Mouse (Mus musculus) large intestine, adult 2 months (tissue): ENCODE results near the gene Rab11fip5. TPM values are rescaled to one million over a fixed set of nuclear protein-coding genes. Genes with fewer than 3 reads are reported as not detected.

Source experiments
- DNase-seq: peaks from one replicate; pipeline ENCODE4 v3.0.0-alpha.2; 2012; ENCODE audit warnings: low read depth, low spot score
- WGBS: fragments of 180-500 bp; shearing (Covaris S2); methylation state at CpG from one replicate; pipeline ENCODE4 v1.1.7; 2018; 5-methylcytosine and 5-hydroxymethylcytosine counted together
- polyA plus RNA-seq: library from polyadenylated mRNA; depleted of rRNA; stranded (reverse); fragments of >200 nt; gene quantifications from 2 replicates; pipeline ENCODE4 v1.2.3, GENCODE M21; 2012

Gene Rab11fip5
- polyA plus RNA-seq, 1 experiment: 3.3 TPM

GRCm38 (mm10) chr6:85331221-85331735, 43.2 kb downstream of the Rab11fip5 start:
- WGBS: 15% methylated on average over 6 of the region's 6 CpGs

GRCm38 (mm10) chr6:85329666-85330185, 44.7 kb downstream of the Rab11fip5 start:
- WGBS: 43% methylated on average over 4 of the region's 4 CpGs
- DNase-seq: no peak

More at GRCm38 (mm10) chr6:85331221-85331735, 43.2 kb downstream of the Rab11fip5 start:
- no peak for DNase-seq

- 83% methylated on average over 4 of the region's 4 CpGs for WGBS
These were observed 47.9 kb downstream of the Rab11fip5 start for GRCm38 (mm10) chr6:85326564-85326963.

GRCm38 (mm10) chr6:85325109-85325508, 49.3 kb downstream of the Rab11fip5 start:
- no peak for DNase-seq
- 25% methylated on average over 2 of the region's 2 CpGs for WGBS

More at GRCm38 (mm10) chr6:85326564-85326963, 47.9 kb downstream of the Rab11fip5 start:
- DNase-seq: no peak

- no peak for DNase-seq
- WGBS: 92% methylated on average over 6 of the region's 6 CpGs
These were observed 54.0 kb downstream of the Rab11fip5 start for GRCm38 (mm10) chr6:85320445-85320866.

GRCm38 (mm10) chr6:85316211-85316610, 58.2 kb downstream of the Rab11fip5 start:
- 91% methylated on average over 2 of the region's 2 CpGs for WGBS
- no peak for DNase-seq

GRCm38 (mm10) chr6:85314064-85314798, 60.2 kb downstream of the Rab11fip5 start:
- DNase-seq: no peak
- WGBS: 49% methylated on average over 9 of the region's 9 CpGs

- DNase-seq: no peak
- WGBS: 82% methylated on average over 4 of the region's 4 CpGs
These were observed 66.5 kb downstream of the Rab11fip5 start for GRCm38 (mm10) chr6:85307894-85308293.

- DNase-seq: no peak
- 86% methylated on average over 3 of the region's 3 CpGs for WGBS
These were observed 68.1 kb downstream of the Rab11fip5 start for GRCm38 (mm10) chr6:85306375-85306774.

GRCm38 (mm10) chr6:85305826-85306225, 68.6 kb downstream of the Rab11fip5 start:
- no peak for DNase-seq

GRCm38 (mm10) chr6:85304966-85305365, 69.5 kb downstream of the Rab11fip5 start:
- no peak for DNase-seq
- WGBS: 88% methylated on average over 5 of the region's 5 CpGs

GRCm38 (mm10) chr6:85302326-85303055, 71.9 kb downstream of the Rab11fip5 start:
- WGBS: 27% methylated on average over 3 of the region's 3 CpGs
- peak; percentile 33 for DNase-seq

GRCm38 (mm10) chr6:85295384-85296167, 78.9 kb downstream of the Rab11fip5 start:
- peak; percentile 18 for DNase-seq
- WGBS: 66% methylated on average over 7 of the region's 7 CpGs

GRCm38 (mm10) chr6:85294004-85294379, 80.4 kb downstream of the Rab11fip5 start:
- 73% methylated on average over 5 of the region's 5 CpGs for WGBS
- no peak for DNase-seq

GRCm38 (mm10) chr6:85293255-85294003, 81.0 kb downstream of the Rab11fip5 start:
- WGBS: 45% methylated on average over 10 of the region's 10 CpGs
- no peak for DNase-seq

GRCm38 (mm10) chr6:85290869-85291824, 83.3 kb downstream of the Rab11fip5 start:
- DNase-seq: no peak

GRCm38 (mm10) chr6:85288193-85288857, 86.1 kb downstream of the Rab11fip5 start:
- WGBS: 71% methylated on average over 4 of the region's 4 CpGs

More at GRCm38 (mm10) chr6:85290869-85291824, 83.3 kb downstream of the Rab11fip5 start:
- 86% methylated on average over 16 of the region's 16 CpGs for WGBS

More at GRCm38 (mm10) chr6:85288193-85288857, 86.1 kb downstream of the Rab11fip5 start:
- no peak for DNase-seq
